Mouse (Mus musculus): ENCODE measurements around the gene Slc38a4. TPM values are rescaled to one million over a fixed set of nuclear protein-coding genes. Genes with fewer than 3 reads are reported as not detected.

The Slc38a4 gene
- polyA plus RNA-seq, 1 experiment from 2014 or later = 88.4 TPM

GRCm38 (mm10) chr15:96959247-96959646 is 96.5 kb downstream of the Slc38a4 start:
- Histone ChIP-seq H3K4me3 (ENCODE audit: low read length) (no peak overlapping the region), H3K9me3 (ENCODE audit: control insufficient read depth, low read length) (no peaks in the 10 kb centered on the region), H3K27me3 (ENCODE audit: control insufficient read depth, insufficient read depth, low read length) (no peaks in the 10 kb centered on the region), H3K9ac (ENCODE audit: low read depth, low read length) (no peak overlapping the region), H3K4me2 (replicated peaks; ENCODE audit: low read depth, low read length) (no peak overlapping the region), H3K27ac (ENCODE audit: low read depth, low read length) (no peak overlapping the region), H3K4me1 (ENCODE audit: control insufficient read depth, insufficient read depth, low read length) (no peaks in the 10 kb centered on the region), H3K36me3 (ENCODE audit: control insufficient read depth, insufficient read depth, low read length) (no peaks in the 10 kb centered on the region)
- no peak for ATAC-seq (ENCODE audit: low FRiP score, low TSS enrichment)
- WGBS = 75% methylated on average over 2 of the region's 2 CpGs

GRCm38 (mm10) chr15:96956699-96957098 is 99.1 kb downstream of the Slc38a4 start:
- Histone ChIP-seq H3K27ac (ENCODE audit: low read depth, low read length) (no peak overlapping the region), H3K36me3 (ENCODE audit: control insufficient read depth, insufficient read depth, low read length) (no peaks in the 10 kb centered on the region), H3K9me3 (ENCODE audit: control insufficient read depth, low read length) (no peaks in the 10 kb centered on the region), H3K9ac (ENCODE audit: low read depth, low read length) (no peak overlapping the region), H3K27me3 (ENCODE audit: control insufficient read depth, insufficient read depth, low read length) (no peaks in the 10 kb centered on the region), H3K4me2 (replicated peaks; ENCODE audit: low read depth, low read length) (no peak overlapping the region), H3K4me3 (ENCODE audit: low read length) (no peak overlapping the region), H3K4me1 (ENCODE audit: control insufficient read depth, insufficient read depth, low read length) (no peaks in the 10 kb centered on the region)
- WGBS = 72% methylated on average over 3 of the region's 3 CpGs
- no peak for ATAC-seq (ENCODE audit: low FRiP score, low TSS enrichment)

- H3K4me2 ChIP-seq (replicated peaks; ENCODE audit: low read depth, low read length) = no peak overlapping the region
- 91% methylated on average over 6 of the region's 6 CpGs for WGBS
- no peak for ATAC-seq (ENCODE audit: low FRiP score, low TSS enrichment)
These were observed 101.4 kb downstream of the Slc38a4 start for GRCm38 (mm10) chr15:96954389-96954788.

GRCm38 (mm10) chr15:96953938-96954238 is 101.9 kb downstream of the Slc38a4 start:
- H3K4me1 ChIP-seq (ENCODE audit: control insufficient read depth, insufficient read depth, low read length) = no peaks in the 10 kb centered on the region
- no peak overlapping the region for H3K27ac ChIP-seq (ENCODE audit: low read depth, low read length)
- H3K9ac ChIP-seq (ENCODE audit: low read depth, low read length) = no peak overlapping the region
- H3K27me3 ChIP-seq (ENCODE audit: control insufficient read depth, insufficient read depth, low read length) = no peaks in the 10 kb centered on the region
- peak overlapping the region; percentile 10; the same call in 1 of the 2 replicates for H3K4me3 ChIP-seq (ENCODE audit: low read length)
- H3K4me2 ChIP-seq (replicated peaks; ENCODE audit: low read depth, low read length) = peak overlapping the region; percentile 29
- H3K36me3 ChIP-seq (ENCODE audit: control insufficient read depth, insufficient read depth, low read length) = no peaks in the 10 kb centered on the region
- ATAC-seq (ENCODE audit: low FRiP score, low TSS enrichment) = no peak
- H3K9me3 ChIP-seq (ENCODE audit: control insufficient read depth, low read length) = no peaks in the 10 kb centered on the region
- WGBS = 54% methylated on average over 16 of the region's 16 CpGs

More at GRCm38 (mm10) chr15:96954389-96954788, 101.4 kb downstream of the Slc38a4 start:
- Histone ChIP-seq H3K4me1 (ENCODE audit: control insufficient read depth, insufficient read depth, low read length) (no peaks in the 10 kb centered on the region), H3K9me3 (ENCODE audit: control insufficient read depth, low read length) (no peaks in the 10 kb centered on the region), H3K27me3 (ENCODE audit: control insufficient read depth, insufficient read depth, low read length) (no peaks in the 10 kb centered on the region), H3K27ac (ENCODE audit: low read depth, low read length) (no peak overlapping the region), H3K9ac (ENCODE audit: low read depth, low read length) (no peak overlapping the region), H3K36me3 (ENCODE audit: control insufficient read depth, insufficient read depth, low read length) (no peaks in the 10 kb centered on the region), H3K4me3 (ENCODE audit: low read length) (no peak overlapping the region)

- Histone ChIP-seq H3K36me3 (ENCODE audit: control insufficient read depth, insufficient read depth, low read length) (no peaks in the 10 kb centered on the region), H3K27ac (ENCODE audit: low read depth, low read length) (no peak overlapping the region), H3K4me2 (replicated peaks; ENCODE audit: low read depth, low read length) (peak overlapping the region; percentile 29), H3K27me3 (ENCODE audit: control insufficient read depth, insufficient read depth, low read length) (no peaks in the 10 kb centered on the region), H3K4me3 (ENCODE audit: low read length) (peak overlapping the region; percentile 10; the same call in 1 of the 2 replicates), H3K9ac (ENCODE audit: low read depth, low read length) (no peak overlapping the region), H3K4me1 (ENCODE audit: control insufficient read depth, insufficient read depth, low read length) (no peaks in the 10 kb centered on the region), H3K9me3 (ENCODE audit: control insufficient read depth, low read length) (no peaks in the 10 kb centered on the region)
- WGBS = 31% methylated on average over 23 of the region's 23 CpGs
- peak; percentile 83 for ATAC-seq (ENCODE audit: low FRiP score, low TSS enrichment)
These were observed 102.4 kb downstream of the Slc38a4 start for GRCm38 (mm10) chr15:96953112-96953937.

- no peaks in the 10 kb centered on the region for H3K36me3 ChIP-seq (ENCODE audit: control insufficient read depth, insufficient read depth, low read length)
- no peaks in the 10 kb centered on the region for H3K4me1 ChIP-seq (ENCODE audit: control insufficient read depth, insufficient read depth, low read length)
- no peak overlapping the region for H3K9ac ChIP-seq (ENCODE audit: low read depth, low read length)
- WGBS = 66% methylated on average over 8 of the region's 8 CpGs
- ATAC-seq (ENCODE audit: low FRiP score, low TSS enrichment) = no peak
- no peaks in the 10 kb centered on the region for H3K27me3 ChIP-seq (ENCODE audit: control insufficient read depth, insufficient read depth, low read length)
- H3K4me3 ChIP-seq (ENCODE audit: low read length) = no peak overlapping the region
- no peak overlapping the region for H3K4me2 ChIP-seq (replicated peaks; ENCODE audit: low read depth, low read length)
- no peak overlapping the region for H3K27ac ChIP-seq (ENCODE audit: low read depth, low read length)
- no peaks in the 10 kb centered on the region for H3K9me3 ChIP-seq (ENCODE audit: control insufficient read depth, low read length)
These were observed 103.3 kb downstream of the Slc38a4 start for GRCm38 (mm10) chr15:96952488-96952887.

- Histone ChIP-seq H3K36me3 (ENCODE audit: control insufficient read depth, insufficient read depth, low read length) (no peaks in the 10 kb centered on the region), H3K9ac (ENCODE audit: low read depth, low read length) (no peak overlapping the region), H3K4me3 (ENCODE audit: low read length) (no peak overlapping the region), H3K4me1 (ENCODE audit: control insufficient read depth, insufficient read depth, low read length) (no peaks in the 10 kb centered on the region), H3K9me3 (ENCODE audit: control insufficient read depth, low read length) (no peaks in the 10 kb centered on the region), H3K27ac (ENCODE audit: low read depth, low read length) (no peak overlapping the region), H3K27me3 (ENCODE audit: control insufficient read depth, insufficient read depth, low read length) (no peaks in the 10 kb centered on the region), H3K4me2 (replicated peaks; ENCODE audit: low read depth, low read length) (no peak overlapping the region)
- no peak for ATAC-seq (ENCODE audit: low FRiP score, low TSS enrichment)
- WGBS = 61% methylated on average over 5 of the region's 5 CpGs
These were observed 104.0 kb downstream of the Slc38a4 start for GRCm38 (mm10) chr15:96951783-96952182.

GRCm38 (mm10) chr15:96948471-96948870 is 107.3 kb downstream of the Slc38a4 start:
- H3K36me3 ChIP-seq (ENCODE audit: control insufficient read depth, insufficient read depth, low read length) = no peaks in the 10 kb centered on the region
- ATAC-seq (ENCODE audit: low FRiP score, low TSS enrichment) = peak; percentile 68; the same call in 1 of the 2 replicates
- 65% methylated on average over 6 of the region's 6 CpGs for WGBS

More at GRCm38 (mm10) chr15:96948471-96948870, 107.3 kb downstream of the Slc38a4 start:
- Histone ChIP-seq H3K9ac (ENCODE audit: low read depth, low read length) (no peak overlapping the region), H3K4me3 (ENCODE audit: low read length) (no peak overlapping the region), H3K4me2 (replicated peaks; ENCODE audit: low read depth, low read length) (no peak overlapping the region), H3K4me1 (ENCODE audit: control insufficient read depth, insufficient read depth, low read length) (no peaks in the 10 kb centered on the region), H3K27ac (ENCODE audit: low read depth, low read length) (no peak overlapping the region), H3K9me3 (ENCODE audit: control insufficient read depth, low read length) (no peaks in the 10 kb centered on the region), H3K27me3 (ENCODE audit: control insufficient read depth, insufficient read depth, low read length) (no peaks in the 10 kb centered on the region)
